Mouse (Mus musculus) T-helper 1 cell (primary cell): ENCODE results near the gene Itm2b.

ENCODE experiments used
- in situ Hi-C: fragments of 300-600 bp; cut with MboI, MseI; formaldehyde crosslinking; loops from one replicate; pipeline ENCODE4 v1.15.1; 2025; ENCODE audit warnings: high pct_unique_total_duplicates

Itm2b gene

GRCm38 (mm10) chr14:73395750-73396149, 10.7 kb upstream of the Itm2b start:
- in situ Hi-C loops: no loop called here

GRCm38 (mm10) chr14:73394263-73395006, 9.3 kb upstream of the Itm2b start:
- in situ Hi-C loops: no loop called here

- in situ Hi-C loops: no loop called here
Observed at GRCm38 (mm10) chr14:73391457-73391856, 6.4 kb upstream of the Itm2b start.

GRCm38 (mm10) chr14:73390196-73390595, 5.1 kb upstream of the Itm2b start:
- in situ Hi-C loops: no loop called here

- in situ Hi-C loops: no loop called here
Observed at GRCm38 (mm10) chr14:73389059-73389458, 4.0 kb upstream of the Itm2b start.

- in situ Hi-C loops: no loop called here
Observed at GRCm38 (mm10) chr14:73388546-73388945, 3.5 kb upstream of the Itm2b start.

GRCm38 (mm10) chr14:73386493-73386892, 1.4 kb upstream of the Itm2b start:
- in situ Hi-C loops: no loop called here

GRCm38 (mm10) chr14:73385720-73386374, 758 bp upstream of the Itm2b start:
- in situ Hi-C loops: no loop called here

GRCm38 (mm10) chr14:73384546-73384912, 560 bp downstream of the Itm2b start:
- in situ Hi-C loops: no loop called here

- in situ Hi-C loops: no loop called here
Observed at GRCm38 (mm10) chr14:73383746-73384145, 1.3 kb downstream of the Itm2b start.

GRCm38 (mm10) chr14:73382699-73383098, 2.4 kb downstream of the Itm2b start:
- in situ Hi-C loops: no loop called here

- in situ Hi-C loops: no loop called here
Observed at GRCm38 (mm10) chr14:73381559-73381958, 3.5 kb downstream of the Itm2b start.

- in situ Hi-C loops: no loop called here
Observed at GRCm38 (mm10) chr14:73377804-73378203, 7.3 kb downstream of the Itm2b start.

- in situ Hi-C loops: no loop called here
Observed at GRCm38 (mm10) chr14:73376920-73377319, 8.2 kb downstream of the Itm2b start.

- in situ Hi-C loops: no loop called here
Observed at GRCm38 (mm10) chr14:73375903-73376302, 9.2 kb downstream of the Itm2b start.

GRCm38 (mm10) chr14:73375445-73375844, 9.6 kb downstream of the Itm2b start:
- in situ Hi-C loops: no loop called here

- in situ Hi-C loops: no loop called here
Observed at GRCm38 (mm10) chr14:73374315-73374890, 10.7 kb downstream of the Itm2b start.

- in situ Hi-C loops: no loop called here
Observed at GRCm38 (mm10) chr14:73373606-73374005, 11.5 kb downstream of the Itm2b start.

GRCm38 (mm10) chr14:73372990-73373389, 12.1 kb downstream of the Itm2b start:
- in situ Hi-C loops: no loop called here

GRCm38 (mm10) chr14:73371577-73371976, 13.5 kb downstream of the Itm2b start:
- in situ Hi-C loops: no loop called here

GRCm38 (mm10) chr14:73370695-73371372, 14.3 kb downstream of the Itm2b start:
- in situ Hi-C loops: no loop called here

GRCm38 (mm10) chr14:73370078-73370670, 14.9 kb downstream of the Itm2b start:
- in situ Hi-C loops: no loop called here
